Mouse (Mus musculus) kidney, adult 11 months (tissue): ENCODE measurements around the gene Mpp6.
A peak's percentile ranks its signal among the peaks of the same experiment; 100 is the strongest.

Experiments used
- DNase-seq: peaks from one replicate; pipeline ENCODE4 v3.0.0; 2022

Gene Mpp6

GRCm38 (mm10) chr6:50109757-50110378 is at the start of gene Mpp6:
Gene Mpp6 (plus strand): TSS chr6:50110241.
- DNase-seq, result peak; percentile 81

- no peak for DNase-seq
Observed at GRCm38 (mm10) chr6:50066172-50066571, 43.9 kb upstream of the Mpp6 start.

DNA sequence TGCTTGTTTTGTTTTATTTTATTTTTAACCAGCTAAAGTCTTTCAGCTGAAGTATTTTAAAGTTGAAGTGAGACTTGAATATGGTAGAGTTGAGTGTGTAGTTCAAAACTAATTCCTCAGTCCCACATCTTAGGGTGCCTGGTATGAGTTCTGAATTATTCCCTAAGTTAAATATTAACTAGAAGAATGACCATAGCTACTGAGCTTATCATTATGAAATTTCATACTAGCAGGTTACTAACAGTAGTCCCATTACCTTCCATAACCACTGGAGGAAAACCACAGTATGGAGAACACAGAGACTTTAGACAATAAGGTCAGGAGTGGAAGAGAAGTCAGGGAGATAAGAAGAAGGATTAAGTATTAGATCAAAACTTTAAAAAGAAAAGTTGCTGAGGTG is 41.6 kb upstream of the Mpp6 start:
- DNase-seq, result no peak

DNA sequence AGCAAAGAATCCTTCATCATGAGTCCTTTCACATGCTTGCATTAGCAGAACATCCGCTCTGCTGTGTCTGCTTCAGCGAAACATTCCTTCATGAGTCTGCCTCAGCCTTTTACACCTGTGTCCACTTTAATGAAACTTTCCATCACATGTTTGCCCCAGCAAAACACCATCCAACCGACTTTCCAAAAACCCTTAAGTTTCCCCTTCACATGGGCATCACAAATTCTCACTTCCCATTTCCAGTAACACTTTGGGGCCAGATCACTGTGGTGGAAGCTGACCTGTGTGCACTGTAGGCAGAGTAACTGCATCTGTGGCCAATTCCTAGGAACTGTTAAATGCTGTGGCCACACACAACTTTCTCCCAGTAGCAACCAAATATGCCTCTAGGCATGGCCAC is 34.8 kb upstream of the Mpp6 start:
- no peak for DNase-seq

DNA sequence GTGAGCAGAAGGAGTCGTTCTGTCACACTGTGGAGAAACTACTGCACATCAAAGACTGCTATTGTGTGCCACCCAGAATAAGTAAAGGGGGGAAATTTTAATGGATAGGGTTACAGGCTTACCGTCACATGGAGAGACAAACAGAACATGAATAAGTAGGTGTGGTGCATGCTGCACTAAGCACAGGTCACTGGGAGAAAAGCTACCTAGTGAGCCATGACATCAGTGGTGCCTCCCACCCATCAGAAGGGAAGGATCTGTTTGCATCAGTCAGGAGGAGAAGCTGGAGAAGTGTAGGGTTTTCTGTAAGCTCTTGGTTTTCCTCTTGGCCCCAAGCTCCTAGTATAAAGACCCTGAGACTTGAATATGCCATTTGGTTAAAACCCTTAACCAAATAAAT is 33.6 kb upstream of the Mpp6 start:
- DNase-seq, result no peak

GRCm38 (mm10) chr6:50080431-50080830 is 29.6 kb upstream of the Mpp6 start:
- DNase-seq, result peak; percentile 26

GRCm38 (mm10) chr6:50085206-50085605 is 24.8 kb upstream of the Mpp6 start:
- no peak for DNase-seq

DNA sequence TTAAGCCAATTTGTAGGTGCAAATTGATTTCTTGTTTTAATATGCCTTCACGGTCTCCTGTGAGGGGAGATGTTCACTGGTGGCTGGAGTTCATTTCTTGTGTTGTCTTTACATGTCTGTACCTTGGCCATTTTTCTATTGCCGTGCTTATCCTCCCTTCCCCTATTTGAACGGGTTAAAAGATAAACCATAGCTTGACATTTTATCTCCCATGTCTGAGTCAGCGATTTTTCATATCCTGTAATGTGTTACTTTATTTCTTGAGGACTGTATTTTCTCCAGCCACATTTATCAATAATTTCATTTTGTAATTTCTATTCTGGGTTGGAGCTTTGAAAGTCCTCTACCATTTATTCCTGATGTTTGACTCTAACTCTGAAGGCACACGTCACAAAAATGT is 20.7 kb upstream of the Mpp6 start:
- no peak for DNase-seq

DNA sequence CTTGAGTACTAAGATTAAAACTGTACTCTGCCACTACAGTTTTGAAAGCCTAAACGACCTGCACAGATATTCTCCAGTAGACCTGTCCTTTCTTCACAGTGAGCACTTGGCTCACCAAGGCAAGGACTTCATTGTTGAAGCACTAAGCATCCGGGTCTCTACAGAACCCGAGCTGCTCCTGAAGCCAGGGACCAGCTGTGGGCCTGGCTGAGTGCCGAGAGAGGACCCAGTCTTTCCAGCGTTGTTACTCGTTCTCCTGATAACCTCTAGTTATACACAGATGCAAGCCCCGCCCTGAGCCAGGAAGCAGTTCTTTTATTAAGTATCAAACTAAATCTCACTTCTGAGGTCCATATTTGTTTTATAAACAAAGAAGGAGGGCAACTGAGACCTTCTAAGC is 19.8 kb upstream of the Mpp6 start:
- no peak for DNase-seq

DNA sequence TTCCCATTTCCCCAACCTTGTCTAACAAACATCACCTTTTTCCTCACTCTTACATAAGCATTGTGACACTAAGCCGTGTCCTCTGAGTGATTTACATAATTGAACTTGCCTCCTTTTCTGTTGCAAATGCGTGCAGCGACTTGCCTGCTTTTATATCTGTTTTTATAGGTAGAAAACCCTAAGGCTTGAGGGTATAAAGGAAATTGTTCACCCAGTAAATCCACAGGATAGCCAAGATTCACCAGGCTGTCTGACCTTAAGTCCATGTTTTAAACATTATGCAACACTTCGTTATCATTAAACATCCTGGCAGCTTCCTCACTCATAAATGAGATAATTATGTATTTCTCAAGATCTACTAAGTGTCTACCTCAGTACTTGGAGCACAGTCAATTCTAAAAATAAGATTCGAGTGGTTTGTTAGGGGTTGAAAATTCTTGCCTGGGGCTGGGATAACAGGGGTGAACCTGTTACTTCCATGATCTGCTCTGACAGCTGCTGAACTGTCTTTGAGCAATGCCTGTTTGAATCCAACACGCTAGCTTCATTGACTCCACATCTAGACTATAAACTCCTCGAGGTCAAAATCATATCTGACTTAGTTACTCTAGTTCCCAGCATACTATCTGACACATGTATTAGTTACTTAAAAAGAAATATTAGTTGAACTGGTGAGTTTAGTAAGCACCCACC is 18.4 kb upstream of the Mpp6 start:
- no peak for DNase-seq

DNA sequence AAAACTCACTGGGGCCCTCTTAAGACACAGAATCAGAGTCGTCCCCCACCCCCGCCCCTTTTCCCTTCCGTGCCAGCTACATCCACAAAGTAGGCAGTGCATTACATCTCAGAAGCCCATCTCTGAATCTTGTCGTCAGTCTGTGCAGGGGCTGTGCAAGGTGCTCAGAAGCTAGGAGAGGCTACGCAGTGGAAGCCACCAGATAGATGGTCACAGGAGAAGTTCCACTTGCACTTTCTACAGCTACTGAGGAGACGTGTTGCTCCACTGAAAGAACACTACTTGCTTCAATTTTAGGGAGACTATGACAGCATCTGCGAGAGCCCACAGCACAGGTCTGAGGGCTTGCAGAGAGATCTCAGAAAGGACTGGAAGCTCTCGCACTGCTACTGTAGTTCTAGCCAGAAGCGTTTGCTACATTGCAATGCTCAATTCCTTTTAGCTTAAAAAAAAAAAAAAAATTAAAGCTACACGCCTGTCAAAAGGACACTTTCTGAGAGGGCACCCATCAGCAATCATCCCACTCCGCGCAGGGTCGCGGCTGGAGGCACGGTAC is 762 bp upstream of the Mpp6 start:
- no peak for DNase-seq

DNA sequence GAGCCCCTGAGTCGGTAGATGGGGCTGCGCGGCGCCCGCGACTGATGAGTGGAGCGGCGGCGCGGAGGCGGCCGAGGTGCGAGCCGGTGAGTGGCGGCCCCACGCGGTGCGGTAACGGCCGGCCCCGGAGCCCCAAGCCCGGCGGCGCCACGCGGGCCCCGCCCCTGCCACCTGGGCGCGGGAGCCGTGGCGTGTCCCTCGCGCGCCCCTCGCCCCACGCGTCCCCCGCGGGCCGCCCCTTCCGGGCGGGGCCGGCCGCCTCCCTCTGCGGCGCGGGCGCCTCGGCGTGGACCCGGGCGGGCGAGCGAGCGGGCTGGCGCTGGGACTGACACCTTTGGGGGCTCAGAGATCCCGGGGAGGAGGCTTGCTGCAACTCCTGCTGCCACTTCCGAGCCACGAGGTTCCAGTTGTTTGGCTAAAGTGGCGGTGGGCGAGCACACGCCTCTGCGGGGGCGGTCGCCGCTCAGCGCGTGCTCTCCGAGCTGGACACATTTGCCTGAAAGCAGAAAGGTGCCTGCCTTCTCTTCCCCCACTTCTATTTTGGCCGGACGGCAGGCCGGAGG is 419 bp downstream of the Mpp6 start:
- no peak for DNase-seq

DNA sequence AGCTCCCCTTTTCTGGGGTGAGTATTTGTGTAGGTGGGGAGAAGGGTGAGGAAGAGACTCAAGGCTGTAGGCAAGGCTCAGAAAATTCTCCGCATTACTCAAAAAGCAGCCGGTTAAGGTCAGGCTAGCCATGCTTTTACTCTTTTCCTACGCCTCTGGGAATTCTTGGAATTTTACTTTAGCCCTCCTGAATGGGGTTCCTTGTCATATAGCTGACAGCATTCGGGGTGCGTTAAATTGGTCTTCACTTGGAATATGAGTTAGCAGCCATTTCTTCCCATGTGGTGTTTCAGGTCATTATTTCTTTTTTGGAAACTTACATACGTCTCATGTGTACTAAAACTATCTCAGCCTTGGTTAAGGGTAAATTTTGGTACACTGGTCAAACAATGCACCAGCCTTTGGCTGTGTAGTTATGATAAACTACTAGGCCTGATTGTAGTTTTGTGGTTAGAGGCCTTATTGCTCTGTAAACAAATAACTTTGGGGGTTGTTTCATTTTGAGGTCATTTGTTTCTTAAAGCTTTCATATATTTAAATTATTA is 1.1 kb downstream of the Mpp6 start:
- DNase-seq, result no peak

DNA sequence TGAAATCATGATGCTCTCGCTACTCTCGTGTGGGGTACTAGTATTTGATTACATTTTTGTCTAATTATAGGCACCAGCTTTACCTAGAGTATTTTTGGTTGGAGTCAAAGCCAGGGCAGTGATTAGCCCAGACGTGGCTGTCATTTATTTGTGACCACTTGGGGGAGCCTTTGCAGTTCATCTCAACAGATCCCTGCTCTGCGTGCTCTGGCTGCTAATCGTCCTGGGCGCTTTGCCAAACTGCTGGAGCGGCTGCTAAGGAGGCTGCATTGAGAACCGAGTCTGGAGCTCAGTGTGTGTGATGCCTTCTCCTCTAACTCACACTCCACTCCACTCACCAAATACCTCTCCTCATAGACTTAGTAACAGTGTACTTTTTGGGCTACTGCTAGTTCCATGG is 2.7 kb downstream of the Mpp6 start:
- peak; percentile 91 for DNase-seq

GRCm38 (mm10) chr6:50114280-50114679 is 4.2 kb downstream of the Mpp6 start:
- no peak for DNase-seq

GRCm38 (mm10) chr6:50120931-50121330 is 10.9 kb downstream of the Mpp6 start:
- DNase-seq, result no peak

- no peak for DNase-seq
Observed at GRCm38 (mm10) chr6:50122835-50123234, 12.8 kb downstream of the Mpp6 start.

- no peak for DNase-seq
Observed at GRCm38 (mm10) chr6:50124197-50124596, 14.2 kb downstream of the Mpp6 start.

GRCm38 (mm10) chr6:50126331-50126730 is 16.3 kb downstream of the Mpp6 start:
- peak; percentile 22 for DNase-seq

GRCm38 (mm10) chr6:50127536-50127935 is 17.5 kb downstream of the Mpp6 start:
- DNase-seq, result no peak

DNA sequence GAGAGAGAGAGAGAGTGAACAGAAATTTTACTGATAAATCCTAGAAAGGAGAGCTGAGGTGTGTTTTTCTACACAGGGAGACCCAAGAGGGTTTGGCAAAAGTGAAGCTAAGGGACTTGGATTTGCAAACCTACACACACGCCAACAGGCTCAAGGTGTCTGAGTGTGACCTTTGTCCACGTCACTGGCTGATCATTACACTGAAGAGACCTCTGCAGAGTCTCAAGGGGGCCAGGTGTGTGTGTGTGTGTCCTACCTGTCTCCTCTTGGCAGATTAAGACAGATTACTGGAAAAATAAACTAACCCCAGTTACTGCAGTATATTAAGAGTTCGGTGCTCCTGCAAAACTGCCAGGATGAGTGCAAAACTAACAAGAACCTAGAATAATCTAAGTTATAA is 27.6 kb downstream of the Mpp6 start:
- peak; percentile 61 for DNase-seq

- peak; percentile 7 for DNase-seq
Observed at GRCm38 (mm10) chr6:50139526-50139925, 29.5 kb downstream of the Mpp6 start.

DNA sequence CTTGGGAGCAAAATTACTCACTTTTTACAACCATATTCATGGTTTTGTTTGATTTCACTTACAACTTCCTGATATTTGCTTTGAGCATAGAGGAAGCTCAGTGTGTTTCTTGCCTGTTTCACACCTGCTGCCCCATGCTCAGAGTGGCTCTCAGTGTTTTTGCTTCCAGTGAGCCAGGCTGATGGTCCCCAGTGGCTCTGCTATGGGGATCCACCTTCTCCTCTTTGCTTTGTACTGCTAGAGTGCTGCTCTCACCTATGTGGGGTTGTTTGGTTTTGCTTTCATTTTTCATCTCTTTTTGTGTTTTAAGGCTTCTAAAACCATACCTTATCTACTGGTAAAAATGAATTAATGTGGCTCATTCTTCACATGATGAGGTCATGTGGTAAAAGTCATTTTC is 36.1 kb downstream of the Mpp6 start:
- no peak for DNase-seq

- peak; percentile 8 for DNase-seq
Observed at GRCm38 (mm10) chr6:50149378-50149777, 39.3 kb downstream of the Mpp6 start.
